Mouse (Mus musculus) testis, adult 2 months (tissue): ENCODE data around the gene Myo5a. TPM values are rescaled to one million over a fixed set of nuclear protein-coding genes. Genes with fewer than 3 reads are reported as not detected.

Experiments used
- H3K27ac ChIP-seq: fragments of 200-500 bp; 2 replicates; pipeline ENCODE4 v1.5.1; 2012; ENCODE audit warnings: low read depth, low read length; ENCODE audit not compliant: control insufficient read depth, insufficient read depth
- H3K27me3 ChIP-seq: fragments of 200-500 bp; 2 replicates; pipeline ENCODE4 v1.6.1; 2012; ENCODE audit warnings: mild to moderate bottlenecking, low read length, moderate library complexity; ENCODE audit not compliant: control insufficient read depth, insufficient read depth
- H3K36me3 ChIP-seq: fragments of 200-500 bp; 2 replicates; pipeline ENCODE4 v1.6.1; 2012; ENCODE audit warnings: mild to moderate bottlenecking, low read length; ENCODE audit not compliant: control insufficient read depth, insufficient read depth
- H3K4me1 ChIP-seq: fragments of 200-500 bp; 2 replicates; pipeline ENCODE4 v1.6.1; 2012; ENCODE audit warnings: low read length; ENCODE audit not compliant: control insufficient read depth, insufficient read depth
- H3K4me3 ChIP-seq: fragments of 200-500 bp; 2 replicates; pipeline ENCODE4 v1.5.1; 2012; ENCODE audit warnings: low read depth, mild to moderate bottlenecking, low read length, moderate library complexity, mixed read lengths; ENCODE audit not compliant: control insufficient read depth
- CTCF ChIP-seq: fragments of 200-500 bp; IDR thresholded peaks from 2 replicates; pipeline ENCODE4 v1.5.1; 2012; ENCODE audit warnings: low read depth, mild to moderate bottlenecking, inconsistent platforms, low read length, moderate library complexity; ENCODE audit not compliant: control insufficient read depth, insufficient read depth, insufficient replicate concordance
- POLR2A ChIP-seq: fragments of 200-500 bp; IDR thresholded peaks from 2 replicates; pipeline ENCODE4 v1.6.1; 2012; ENCODE audit warnings: low read depth, mild to moderate bottlenecking, inconsistent platforms, low read length, moderate library complexity; ENCODE audit not compliant: control insufficient read depth
- polyA plus RNA-seq: library from polyadenylated mRNA; depleted of rRNA; stranded (reverse); fragments of >200 nt; gene quantifications from 2 replicates; pipeline ENCODE4 v1.2.3, GENCODE M21; 2012

Myo5a gene
- polyA plus RNA-seq, 1 experiment = 7.6 TPM

DNA sequence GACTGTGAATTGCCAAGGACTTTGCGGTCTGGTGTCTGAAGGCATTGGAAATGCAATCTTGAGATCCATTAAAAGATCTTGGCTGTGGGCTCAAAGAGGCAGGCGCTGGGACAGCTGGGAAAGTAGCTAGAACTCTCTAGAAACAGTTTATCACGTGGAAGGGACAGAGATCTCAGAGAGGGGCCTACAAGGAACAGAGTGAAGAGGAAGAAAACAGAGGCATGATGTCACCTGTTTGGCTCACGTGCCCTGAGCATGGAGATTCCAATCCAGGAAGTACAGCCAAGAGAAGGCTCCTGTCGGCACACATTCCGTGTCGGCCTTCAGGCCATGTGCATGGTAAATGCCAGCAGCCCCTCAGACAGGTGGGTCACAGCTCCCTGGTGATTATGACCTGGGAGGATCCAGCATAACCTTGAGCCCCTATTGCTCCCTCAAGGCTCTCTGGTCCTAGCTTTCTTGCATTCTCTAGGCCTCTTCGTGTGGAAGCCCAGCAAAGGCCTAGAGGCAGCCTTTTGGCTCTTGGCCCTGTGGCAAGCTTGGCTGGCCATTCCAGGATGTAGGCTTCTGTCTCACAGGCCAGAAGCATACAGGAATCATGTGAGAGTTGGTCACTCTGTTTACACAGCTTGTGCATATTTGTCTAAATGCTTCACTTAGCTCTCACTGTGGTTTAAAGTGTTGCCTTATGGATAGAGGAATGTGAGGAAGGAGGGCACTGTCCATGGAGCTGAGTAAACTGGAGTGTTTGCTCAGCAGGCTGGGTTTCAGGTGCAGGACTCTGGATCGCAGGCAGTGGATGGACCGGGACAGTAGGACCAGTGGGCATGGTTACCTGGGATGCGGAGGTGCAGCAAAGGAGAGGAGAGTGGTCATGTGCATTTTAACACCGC lies 165.8 kb downstream of the Myo5a start:
- Histone ChIP-seq H3K27me3 (peaks cover 2% of the 10 kb centered on the region), H3K36me3 (no peaks in the 10 kb centered on the region), H3K27ac (no peak overlapping the region), H3K4me3 (no peak overlapping the region), H3K4me1 (peaks cover 5% of the 10 kb centered on the region)
- TF ChIP-seq POLR2A = no peak
- TF ChIP-seq CTCF = no peak

- no peak overlapping the region for H3K27ac ChIP-seq
- no peaks in the 10 kb centered on the region for H3K27me3 ChIP-seq
- H3K4me1 ChIP-seq = no peaks in the 10 kb centered on the region
- no peaks in the 10 kb centered on the region for H3K36me3 ChIP-seq
- H3K4me3 ChIP-seq = no peak overlapping the region
- TF ChIP-seq POLR2A (no peak), CTCF (no peak)
These were observed 167.4 kb downstream of the Myo5a start for GRCm38 (mm10) chr9:75238179-75238578.

GRCm38 (mm10) chr9:75243052-75243451 lies 172.2 kb downstream of the Myo5a start:
- H3K36me3 ChIP-seq = no peaks in the 10 kb centered on the region
- no peak overlapping the region for H3K27ac ChIP-seq
- no peaks in the 10 kb centered on the region for H3K4me1 ChIP-seq
- TF ChIP-seq CTCF (no peak), POLR2A (no peak)
- H3K27me3 ChIP-seq = no peaks in the 10 kb centered on the region
- H3K4me3 ChIP-seq = no peak overlapping the region

DNA sequence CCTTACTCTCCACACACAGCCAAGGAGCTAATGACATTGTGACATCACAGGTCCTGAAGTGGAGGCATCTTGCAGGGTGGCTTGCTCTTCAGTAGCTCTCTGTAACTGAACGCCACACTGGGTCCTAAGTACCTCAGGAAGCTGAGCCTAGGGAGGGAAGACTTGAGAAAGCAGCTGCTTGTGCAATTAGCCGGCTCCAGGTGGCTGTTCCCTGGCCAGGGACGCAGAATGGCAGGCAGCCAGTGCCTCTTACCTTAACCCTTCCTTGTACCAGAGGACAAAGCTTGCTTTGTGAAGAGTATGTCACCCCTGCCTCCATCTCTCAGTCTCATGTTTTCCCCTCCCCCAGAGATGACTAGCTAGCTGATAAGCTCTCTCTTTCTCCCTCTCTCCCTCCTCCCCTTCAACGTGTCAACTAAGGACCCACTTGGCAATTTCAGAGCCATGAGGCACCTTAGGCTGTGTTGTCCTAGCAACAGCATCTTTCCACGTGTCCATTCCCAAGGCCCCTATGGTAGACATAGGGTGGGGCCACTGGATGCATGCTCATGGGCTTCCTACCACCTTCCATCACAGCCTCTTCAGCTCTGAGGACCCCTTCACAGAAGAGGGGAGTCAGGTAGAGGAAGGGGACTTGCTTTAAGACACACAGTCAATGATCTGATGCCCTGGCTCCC lies 173.1 kb downstream of the Myo5a start:
- TF ChIP-seq POLR2A = no peak
- no peak for TF ChIP-seq CTCF
- Histone ChIP-seq H3K36me3 (no peaks in the 10 kb centered on the region), H3K27me3 (no peaks in the 10 kb centered on the region), H3K4me1 (no peaks in the 10 kb centered on the region), H3K27ac (no peak overlapping the region), H3K4me3 (no peak overlapping the region)

- no peaks in the 10 kb centered on the region for H3K4me1 ChIP-seq
- H3K27ac ChIP-seq = no peak overlapping the region
- no peaks in the 10 kb centered on the region for H3K27me3 ChIP-seq
- 0 out of 2 replicates have a peak, but pooled peaks have one; percentile 21 for TF ChIP-seq CTCF
- no peak for TF ChIP-seq POLR2A
- H3K4me3 ChIP-seq = no peak overlapping the region
- H3K36me3 ChIP-seq = no peaks in the 10 kb centered on the region
These were observed 173.7 kb downstream of the Myo5a start for GRCm38 (mm10) chr9:75244527-75244926.

GRCm38 (mm10) chr9:75246080-75246930 lies 175.5 kb downstream of the Myo5a start:
- TF ChIP-seq CTCF (no peak), POLR2A (no peak)
- H3K36me3 ChIP-seq = no peaks in the 10 kb centered on the region
- H3K27me3 ChIP-seq = no peaks in the 10 kb centered on the region
- H3K27ac ChIP-seq = no peak overlapping the region
- no peak overlapping the region for H3K4me3 ChIP-seq
- H3K4me1 ChIP-seq = no peaks in the 10 kb centered on the region
